Mouse (Mus musculus) heart, postnatal 0 days (tissue): ENCODE measurements around the gene Mbtps2.

Experiments
- CTCF ChIP-seq: IDR thresholded peaks from 2 replicates; pipeline ENCODE4 v1.5.1; 2016; ENCODE audit warnings: antibody characterized with exemption, control low read depth, low read depth
- EP300 ChIP-seq: IDR thresholded peaks from 2 replicates; pipeline ENCODE4 v1.6.1; 2016; ENCODE audit warnings: antibody characterized with exemption, low read depth

GRCm38 (mm10) chrX:157493159-157493558 lies 105.4 kb downstream of the Mbtps2 start:
- TF ChIP-seq CTCF (no peak), EP300 (no peak)
